Mouse (Mus musculus) hindbrain, embryonic 10.5 days (tissue): ENCODE data around the gene Tead3. TPM values are rescaled to one million over a fixed set of nuclear protein-coding genes. Genes with fewer than 3 reads are reported as not detected.

ENCODE experiments used
- DNase-seq: peaks from one replicate; pipeline ENCODE4 v3.0.0-alpha.2; 2017; ENCODE audit warnings: low spot score
- H3K27ac ChIP-seq: fragments of 300-500 bp; sonication (generic); 2 replicates; pipeline ENCODE4 v1.5.1; 2016; ENCODE audit warnings: mild to moderate bottlenecking, moderate library complexity
- H3K27me3 ChIP-seq: fragments of 300-500 bp; sonication (generic); 2 replicates; pipeline ENCODE4 v1.6.1; 2016; ENCODE audit warnings: mild to moderate bottlenecking; ENCODE audit not compliant: poor library complexity, insufficient read depth, severe bottlenecking
- H3K36me3 ChIP-seq: fragments of 300-500 bp; sonication (generic); 2 replicates; pipeline ENCODE4 v1.6.1; 2016; ENCODE audit warnings: mild to moderate bottlenecking, moderate library complexity
- H3K4me1 ChIP-seq: fragments of 300-500 bp; sonication (generic); replicated peaks from 2 replicates; pipeline ENCODE4 v1.6.1; 2016; ENCODE audit warnings: mild to moderate bottlenecking
- H3K4me3 ChIP-seq: fragments of 300-500 bp; sonication (generic); 2 replicates; pipeline ENCODE4 v1.5.1; 2016; ENCODE audit warnings: mild to moderate bottlenecking, moderate library complexity
- H3K9me3 ChIP-seq: fragments of 300-500 bp; sonication (generic); 2 replicates; pipeline ENCODE4 v1.6.1; 2016; ENCODE audit warnings: mild to moderate bottlenecking, moderate library complexity
- WGBS: fragments of 180-500 bp; shearing (Covaris S2); methylation state at CpG from one replicate; pipeline ENCODE4 v1.1.7; 2016; 5-methylcytosine and 5-hydroxymethylcytosine counted together
- polyA plus RNA-seq: library from polyadenylated mRNA; unstranded; fragments of >200 nt; fragmentation: Nextera tagmentation; extraction: Ambion mirVana; gene quantifications from 2 replicates; pipeline ENCODE4 v1.2.1, GENCODE M21; 2016

Tead3 gene
- polyA plus RNA-seq, 1 experiment from 2014 or later: 6.1 TPM

DNA sequence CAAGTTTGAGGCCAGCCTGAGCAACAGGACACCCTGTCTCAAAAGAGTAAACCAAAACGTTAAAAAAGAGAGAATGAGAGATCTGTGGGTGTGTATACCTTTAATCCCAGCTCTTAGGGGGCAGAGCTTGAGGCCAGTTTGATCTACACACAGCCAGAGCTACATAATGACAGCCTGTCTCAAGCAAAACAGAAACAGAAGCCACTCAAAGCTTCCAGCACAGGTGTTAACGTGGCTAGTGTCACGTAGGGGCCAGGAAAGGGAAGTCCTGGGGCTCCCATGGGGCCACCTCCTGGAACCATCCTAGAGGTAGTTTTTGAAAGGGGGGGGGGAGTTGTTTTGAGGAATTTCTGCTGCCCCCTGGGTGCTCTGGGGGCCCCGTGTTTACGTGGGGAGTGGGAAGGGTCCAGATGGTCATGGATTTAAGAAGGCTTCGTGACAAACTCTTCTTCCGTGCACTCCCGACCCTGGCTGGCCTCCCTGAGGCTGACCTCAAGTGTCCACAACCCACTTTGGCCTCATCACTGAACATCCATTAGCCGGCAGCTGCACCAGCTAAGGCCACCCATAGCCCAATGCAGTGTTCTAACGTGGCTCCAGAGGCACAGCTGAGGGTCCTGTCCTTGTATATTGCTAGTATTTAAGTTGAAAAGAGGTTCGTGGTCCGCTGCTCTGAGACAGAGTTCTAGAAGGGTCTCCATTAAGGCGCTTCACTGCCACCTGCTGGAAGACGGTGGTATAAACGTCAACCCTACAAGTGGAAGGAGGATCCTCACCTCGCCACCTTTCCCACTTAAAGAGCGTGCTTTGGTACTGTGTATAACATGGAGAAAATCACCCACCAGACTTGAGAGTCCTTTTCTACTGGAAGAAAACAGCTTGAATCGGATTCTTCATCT is 42.1 kb downstream of the Tead3 start:
- H3K4me1 ChIP-seq: peaks cover 29% of the 10 kb centered on the region
- WGBS: 17% methylated on average over 18 of the region's 18 CpGs
- no peaks in the 10 kb centered on the region for H3K9me3 ChIP-seq
- H3K4me3 ChIP-seq: no peak overlapping the region
- H3K36me3 ChIP-seq: no peaks in the 10 kb centered on the region
- peak; percentile 88 for DNase-seq
- peak overlapping the region; percentile 19; the same call in 1 of the 2 replicates for H3K27ac ChIP-seq
- H3K27me3 ChIP-seq: no peaks in the 10 kb centered on the region

DNA sequence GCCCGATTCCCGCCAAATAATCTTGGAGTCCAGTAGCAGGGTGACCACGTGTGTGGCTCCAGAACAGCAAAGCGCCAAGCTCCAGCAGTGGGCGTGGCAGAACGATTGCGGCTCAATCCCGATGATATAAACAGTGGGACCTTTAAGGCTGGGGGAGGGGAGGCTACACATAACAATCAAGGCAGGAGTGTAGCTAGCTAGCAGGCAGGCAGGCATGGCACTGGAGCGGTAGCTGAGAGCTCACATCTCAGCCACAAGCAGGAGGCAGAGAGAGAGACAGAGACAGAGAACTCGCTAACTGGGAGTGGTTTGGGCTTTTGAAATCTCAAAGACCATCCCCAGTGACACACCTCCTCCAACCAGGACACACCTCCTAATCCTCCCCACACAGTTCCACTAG is 45.4 kb downstream of the Tead3 start:
- Histone ChIP-seq H3K27ac (no peak overlapping the region), H3K4me3 (no peak overlapping the region), H3K9me3 (no peaks in the 10 kb centered on the region), H3K36me3 (no peaks in the 10 kb centered on the region), H3K4me1 (peaks cover 36% of the 10 kb centered on the region), H3K27me3 (no peaks in the 10 kb centered on the region)
- 58% methylated on average over 10 of the region's 10 CpGs for WGBS
- DNase-seq: no peak

- WGBS: 69% methylated on average over 3 of the region's 3 CpGs
- Histone ChIP-seq H3K4me3 (0 out of 2 replicates have a peak overlapping the region, but pooled peaks have one; percentile 11), H3K27me3 (no peaks in the 10 kb centered on the region), H3K27ac (peak overlapping the region; percentile 87), H3K9me3 (no peaks in the 10 kb centered on the region), H3K36me3 (peaks cover 23% of the 10 kb centered on the region), H3K4me1 (peaks cover 50% of the 10 kb centered on the region)
- DNase-seq: no peak
These were observed 49.8 kb downstream of the Tead3 start for GRCm38 (mm10) chr17:28300850-28301249.

DNA sequence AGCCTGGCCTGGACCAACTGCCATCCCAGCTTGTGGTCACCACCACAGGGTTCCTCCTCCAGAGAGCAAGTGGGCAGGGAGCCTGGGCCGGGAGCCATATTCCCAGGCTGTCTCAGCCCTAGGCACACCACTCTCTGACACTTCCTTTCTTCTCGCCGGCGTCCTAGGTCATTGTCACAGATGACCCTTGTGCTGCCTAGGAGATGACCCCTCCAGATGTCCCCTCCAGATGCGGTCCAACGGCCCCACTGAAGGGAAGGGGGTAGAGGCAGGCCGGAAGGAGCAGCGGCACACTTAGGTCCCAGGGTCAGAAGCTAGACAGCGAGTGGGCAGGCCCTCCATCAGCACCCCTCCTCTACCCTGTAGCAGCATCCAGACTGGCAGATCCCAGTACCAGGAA is 50.3 kb downstream of the Tead3 start:
- H3K36me3 ChIP-seq: peaks cover 26% of the 10 kb centered on the region
- 12% methylated on average over 9 of the region's 9 CpGs for WGBS
- H3K27ac ChIP-seq: peak overlapping the region; percentile 87
- peak overlapping the region; percentile 11; the same call in 1 of the 2 replicates for H3K4me3 ChIP-seq
- peak; percentile 72 for DNase-seq
- no peaks in the 10 kb centered on the region for H3K27me3 ChIP-seq
- no peaks in the 10 kb centered on the region for H3K9me3 ChIP-seq
- H3K4me1 ChIP-seq: peaks cover 51% of the 10 kb centered on the region

- H3K4me3 ChIP-seq: peak overlapping the region; percentile 11; the same call in 1 of the 2 replicates
- DNase-seq: no peak
- peaks cover 30% of the 10 kb centered on the region for H3K36me3 ChIP-seq
- WGBS: 36% methylated on average over 11 of the region's 11 CpGs
- peak overlapping the region; percentile 87 for H3K27ac ChIP-seq
- H3K27me3 ChIP-seq: no peaks in the 10 kb centered on the region
- H3K9me3 ChIP-seq: no peaks in the 10 kb centered on the region
- H3K4me1 ChIP-seq: peaks cover 51% of the 10 kb centered on the region
These were observed 50.8 kb downstream of the Tead3 start for GRCm38 (mm10) chr17:28299669-28300320.

DNA sequence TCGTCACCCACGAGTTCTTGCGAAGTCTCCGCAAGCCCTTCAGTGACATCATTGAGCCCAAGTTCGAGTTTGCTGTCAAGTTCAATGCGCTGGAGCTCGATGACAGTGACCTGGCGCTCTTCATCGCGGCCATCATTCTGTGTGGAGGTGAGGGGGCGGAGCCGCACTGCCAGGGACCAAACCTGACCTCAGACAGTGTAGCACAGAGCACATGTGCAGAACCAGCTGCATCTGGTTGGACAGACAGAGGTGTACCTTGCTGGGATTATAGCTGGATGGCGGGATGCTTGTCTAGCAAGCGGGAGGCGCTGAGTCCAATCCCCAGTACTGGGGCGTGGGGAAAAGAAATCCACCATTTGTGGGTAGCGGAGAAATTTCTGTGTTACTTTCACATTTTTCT is 51.7 kb downstream of the Tead3 start:
- peaks cover 53% of the 10 kb centered on the region for H3K4me1 ChIP-seq
- no peaks in the 10 kb centered on the region for H3K9me3 ChIP-seq
- H3K4me3 ChIP-seq: no peak overlapping the region
- peak overlapping the region; percentile 87 for H3K27ac ChIP-seq
- H3K36me3 ChIP-seq: peaks cover 30% of the 10 kb centered on the region
- H3K27me3 ChIP-seq: no peaks in the 10 kb centered on the region
- DNase-seq: no peak
- WGBS: 94% methylated on average over 17 of the region's 17 CpGs

DNA sequence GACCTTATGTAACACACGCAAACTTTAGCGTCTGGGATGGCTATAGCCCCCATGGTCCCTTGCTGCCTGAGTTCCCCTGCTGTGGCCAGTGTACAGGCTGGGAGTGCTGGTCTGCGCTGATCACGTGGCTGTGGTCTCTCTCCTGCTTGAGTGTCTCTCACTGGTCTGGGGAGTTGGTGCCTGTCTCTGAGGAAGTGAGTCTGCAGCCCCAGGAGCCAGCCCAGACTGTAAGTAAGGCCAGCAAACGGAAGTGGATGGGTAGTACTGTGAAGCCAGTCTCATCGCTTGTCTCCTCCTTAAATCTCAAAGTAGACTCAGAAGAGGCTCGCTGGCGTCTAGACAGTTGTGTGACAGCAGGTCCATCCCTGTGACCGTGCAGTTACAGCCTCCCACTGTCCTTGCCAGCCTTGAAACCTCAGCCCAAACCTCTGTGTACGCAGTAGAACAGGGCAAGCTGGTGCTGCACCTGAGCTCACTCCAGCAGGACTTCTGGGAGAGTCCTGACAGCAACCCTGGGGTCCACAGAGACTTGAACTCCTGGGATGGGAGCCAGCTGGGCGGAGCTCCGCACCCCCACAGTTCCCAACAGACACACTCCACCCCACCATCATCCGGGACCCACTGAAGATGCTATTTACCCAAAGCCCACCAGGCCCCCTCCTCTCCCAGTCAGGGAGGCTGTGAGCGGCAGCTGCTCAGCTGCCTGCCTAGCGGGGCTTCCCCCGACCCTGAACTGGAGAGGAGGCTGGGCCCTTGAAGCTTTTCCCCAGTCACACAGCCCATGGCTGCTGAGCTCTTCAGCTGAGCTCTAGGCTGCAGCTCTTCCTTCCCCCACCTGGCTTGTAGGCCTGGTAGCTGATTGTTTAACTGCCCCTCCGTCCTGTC is 55.9 kb downstream of the Tead3 start:
- Histone ChIP-seq H3K27ac (peak overlapping the region; percentile 37), H3K27me3 (no peaks in the 10 kb centered on the region), H3K36me3 (peaks cover 41% of the 10 kb centered on the region), H3K4me1 (peaks cover 35% of the 10 kb centered on the region), H3K4me3 (no peak overlapping the region), H3K9me3 (peaks cover 6% of the 10 kb centered on the region; the same call in 1 of the 2 replicates)
- 74% methylated on average over 17 of the region's 17 CpGs for WGBS
- no peak for DNase-seq

GRCm38 (mm10) chr17:28293716-28294115 is 56.9 kb downstream of the Tead3 start:
- H3K4me3 ChIP-seq: no peak overlapping the region
- H3K27me3 ChIP-seq: no peaks in the 10 kb centered on the region
- peaks cover 25% of the 10 kb centered on the region for H3K4me1 ChIP-seq
- WGBS: 72% methylated on average over 4 of the region's 4 CpGs
- H3K27ac ChIP-seq: peak overlapping the region; percentile 37
- H3K9me3 ChIP-seq: peaks cover 6% of the 10 kb centered on the region; the same call in 1 of the 2 replicates
- DNase-seq: no peak
- peaks cover 33% of the 10 kb centered on the region for H3K36me3 ChIP-seq

DNA sequence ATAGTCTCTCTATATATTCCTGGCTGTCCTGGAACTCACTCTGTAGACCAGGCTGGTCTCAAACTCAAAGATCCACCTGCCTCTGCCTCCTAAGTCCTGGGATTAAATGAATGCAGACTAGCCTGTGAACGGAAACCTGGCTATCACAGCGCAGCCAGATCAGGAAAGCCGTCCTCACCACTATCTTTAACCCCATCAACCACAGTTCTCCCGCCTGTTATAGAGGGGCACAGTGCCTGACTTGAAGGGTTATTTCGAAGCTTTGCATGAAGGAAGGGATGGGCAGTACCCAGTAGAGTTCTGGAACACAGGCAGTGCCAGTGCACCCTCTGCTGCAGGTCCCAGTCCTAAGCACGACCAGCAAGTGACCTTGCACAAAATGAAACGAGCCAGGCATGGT is 59.3 kb downstream of the Tead3 start:
- peaks cover 22% of the 10 kb centered on the region for H3K36me3 ChIP-seq
- H3K4me1 ChIP-seq: peaks cover 33% of the 10 kb centered on the region
- no peak overlapping the region for H3K27ac ChIP-seq
- no peak for DNase-seq
- WGBS: 90% methylated on average over 7 of the region's 7 CpGs
- H3K4me3 ChIP-seq: no peak overlapping the region
- H3K27me3 ChIP-seq: no peaks in the 10 kb centered on the region
- peaks cover 6% of the 10 kb centered on the region; the same call in 1 of the 2 replicates for H3K9me3 ChIP-seq

- Histone ChIP-seq H3K9me3 (peaks cover 6% of the 10 kb centered on the region; the same call in 1 of the 2 replicates), H3K36me3 (peaks cover 22% of the 10 kb centered on the region), H3K4me3 (no peak overlapping the region), H3K4me1 (peaks cover 40% of the 10 kb centered on the region), H3K27ac (no peak overlapping the region), H3K27me3 (no peaks in the 10 kb centered on the region)
- DNase-seq: no peak
- 88% methylated on average over 11 of the region's 11 CpGs for WGBS
These were observed 59.9 kb downstream of the Tead3 start for GRCm38 (mm10) chr17:28290671-28291070.

DNA sequence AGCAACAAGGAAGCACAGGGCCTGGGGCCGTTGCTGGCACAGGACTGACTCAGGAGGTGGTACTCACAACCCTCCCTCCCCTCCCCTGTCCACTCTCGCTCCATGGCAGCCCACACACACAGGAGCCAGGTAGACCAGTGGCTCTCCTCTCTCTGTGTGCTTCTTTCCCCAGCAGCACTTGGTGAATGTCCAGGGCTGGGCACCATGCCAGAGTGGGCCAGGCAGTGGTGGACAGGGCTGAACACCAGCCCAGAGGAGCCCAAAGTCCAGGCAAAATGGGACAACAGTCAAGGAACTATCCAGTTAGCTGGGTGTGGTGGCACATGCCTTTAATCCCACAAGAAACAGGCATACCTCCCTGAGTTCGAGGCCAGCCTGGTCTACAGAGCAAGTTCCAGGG is 60.4 kb downstream of the Tead3 start:
- Histone ChIP-seq H3K36me3 (peaks cover 18% of the 10 kb centered on the region), H3K27me3 (no peaks in the 10 kb centered on the region), H3K9me3 (peaks cover 6% of the 10 kb centered on the region; the same call in 1 of the 2 replicates), H3K27ac (no peak overlapping the region), H3K4me3 (no peak overlapping the region), H3K4me1 (peaks cover 41% of the 10 kb centered on the region)
- no peak for DNase-seq
- WGBS: 72% methylated on average over 3 of the region's 3 CpGs

- H3K4me3 ChIP-seq: no peak overlapping the region
- no peaks in the 10 kb centered on the region for H3K27me3 ChIP-seq
- H3K36me3 ChIP-seq: peaks cover 15% of the 10 kb centered on the region
- no peak for DNase-seq
- no peak overlapping the region for H3K27ac ChIP-seq
- WGBS: 78% methylated on average over 5 of the region's 5 CpGs
- peaks cover 35% of the 10 kb centered on the region for H3K4me1 ChIP-seq
- peaks cover 6% of the 10 kb centered on the region; the same call in 1 of the 2 replicates for H3K9me3 ChIP-seq
These were observed 62.6 kb downstream of the Tead3 start for GRCm38 (mm10) chr17:28287980-28288379.
